Mouse (Mus musculus) bone marrow, adult 2 months (tissue): ENCODE data around the gene Zfp740.

ENCODE experiments used
- CTCF ChIP-seq: fragments of 200-500 bp; IDR thresholded peaks from 2 replicates; pipeline ENCODE4 v1.5.1; 2011; ENCODE audit warnings: low read length, control low read depth; ENCODE audit not compliant: control insufficient read depth, insufficient read depth
- POLR2A ChIP-seq: fragments of 200-500 bp; IDR thresholded peaks from 2 replicates; pipeline ENCODE4 v1.6.1; 2011; ENCODE audit warnings: low read depth, mild to moderate bottlenecking, control low read depth, low read length, borderline replicate concordance; ENCODE audit not compliant: control insufficient read depth

DNA sequence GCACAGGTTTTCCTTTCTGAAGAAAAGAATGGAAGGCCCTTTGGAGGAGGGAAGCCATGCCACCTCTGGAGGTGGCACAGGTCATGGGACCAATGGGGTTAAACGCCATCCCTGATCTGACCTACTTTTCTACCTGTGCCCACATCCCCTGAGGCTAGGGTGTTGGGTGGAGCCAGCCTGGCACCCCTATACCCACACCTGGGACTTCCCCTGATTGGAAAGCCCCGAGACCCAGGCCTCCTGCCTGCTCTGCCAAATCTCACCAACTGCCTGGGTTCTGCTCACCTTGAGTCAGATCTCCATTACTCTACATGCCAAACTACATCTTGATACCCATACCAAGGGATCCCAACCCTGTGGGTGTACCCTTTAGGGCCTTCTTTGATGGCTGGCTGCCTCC, 60.0 kb downstream of the Zfp740 start:
- TF ChIP-seq CTCF (no peak), POLR2A (no peak)
